Mouse (Mus musculus) kidney, adult 2 months (tissue): ENCODE measurements at regions not wholly inside any gene's neighbourhood (a gene's known extent, or its start where the extent isn't known, plus 50 kb on each side); places are given as distances from the start of the nearest gene placed in this dataset.

Experiments used
- CTCF ChIP-seq: fragments of 200-500 bp; conservative IDR thresholded peaks from 2 replicates; pipeline ENCODE4 v1.5.1; 2011; ENCODE audit warnings: low read depth, mild to moderate bottlenecking, control low read depth, low read length, moderate library complexity, mixed read lengths; ENCODE audit not compliant: insufficient read depth, insufficient read length
- POLR2A ChIP-seq: fragments of 200-500 bp; IDR thresholded peaks from one replicate; pipeline ENCODE4 v1.6.1; 2011; ENCODE audit warnings: low read depth, low read length, control low read depth

DNA sequence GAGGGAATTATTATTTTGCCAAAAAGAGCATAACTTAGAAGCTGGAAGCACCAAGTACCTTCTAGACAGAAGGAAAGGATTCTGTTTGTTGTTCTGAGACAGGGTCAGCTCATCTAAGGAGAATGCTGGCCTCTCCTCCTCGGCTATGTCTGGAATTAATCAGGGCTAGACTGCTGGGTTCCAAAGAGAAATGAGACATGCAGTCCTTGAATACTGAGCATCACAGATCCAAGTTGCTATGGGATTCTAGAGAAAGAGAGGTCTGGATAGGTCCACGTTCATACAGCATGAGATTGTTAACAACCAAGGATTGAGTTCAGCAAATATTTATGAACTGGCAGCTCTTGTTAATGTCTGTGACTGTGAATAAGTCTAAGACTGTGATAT lies 63.7 kb upstream of the Slc22a23 start:
- TF ChIP-seq POLR2A (no peak), CTCF (no peak)
